Mouse (Mus musculus) heart, postnatal 4 days (tissue): ENCODE results near the gene Arpp19. TPM values are rescaled to one million over a fixed set of nuclear protein-coding genes. Genes with fewer than 3 reads are reported as not detected.

ENCODE experiments used
- DNase-seq: peaks from one replicate; pipeline ENCODE4 v3.0.0; 2021
- total RNA-seq, 2 experiments: library from RNA; stranded (reverse); gene quantifications; 2 replicates each; pipeline ENCODE4 v1.2.3; 2021

The Arpp19 gene
- total RNA-seq, 2 experiments from 2014 or later, result 154 to 179 TPM

GRCm38 (mm10) chr9:75038357-75038688 lies 909 bp downstream of the Arpp19 start:
- DNase-seq, result no peak

- DNase-seq, result no peak
These were observed 3.2 kb downstream of the Arpp19 start for GRCm38 (mm10) chr9:75040566-75040965.

GRCm38 (mm10) chr9:75041840-75042525 lies 4.6 kb downstream of the Arpp19 start:
- DNase-seq, result no peak

GRCm38 (mm10) chr9:75043191-75043590 lies 5.8 kb downstream of the Arpp19 start:
- no peak for DNase-seq

- DNase-seq, result no peak
These were observed 9.7 kb downstream of the Arpp19 start for GRCm38 (mm10) chr9:75047079-75047478.

- DNase-seq, result peak; percentile 15
These were observed 11.7 kb downstream of the Arpp19 start for GRCm38 (mm10) chr9:75049100-75049499.

GRCm38 (mm10) chr9:75050003-75050402 lies 12.6 kb downstream of the Arpp19 start:
- peak; percentile 77 for DNase-seq

GRCm38 (mm10) chr9:75051841-75052240 lies 14.4 kb downstream of the Arpp19 start:
- DNase-seq, result no peak

GRCm38 (mm10) chr9:75055046-75055445 lies 17.6 kb downstream of the Arpp19 start:
- no peak for DNase-seq

GRCm38 (mm10) chr9:75064678-75065331 lies 27.4 kb downstream of the Arpp19 start:
- DNase-seq, result no peak

GRCm38 (mm10) chr9:75070457-75071028 lies 33.1 kb downstream of the Arpp19 start, which contains the start of gene Myo5a:
Gene Myo5a (plus strand): TSS chr9:75071015.
- no peak for DNase-seq

- DNase-seq, result peak; percentile 71
These were observed 33.8 kb downstream of the Arpp19 start for GRCm38 (mm10) chr9:75071029-75071705.

GRCm38 (mm10) chr9:75071706-75072192 lies 34.3 kb downstream of the Arpp19 start:
- DNase-seq, result peak; percentile 18

- no peak for DNase-seq
These were observed 34.9 kb downstream of the Arpp19 start for GRCm38 (mm10) chr9:75072361-75072760.

- DNase-seq, result no peak
These were observed 39.8 kb downstream of the Arpp19 start for GRCm38 (mm10) chr9:75077191-75077590.

GRCm38 (mm10) chr9:75085242-75085824 lies 47.9 kb downstream of the Arpp19 start:
- no peak for DNase-seq

- DNase-seq, result no peak
These were observed 50.4 kb downstream of the Arpp19 start for GRCm38 (mm10) chr9:75087823-75088222.

GRCm38 (mm10) chr9:75089285-75089684 lies 51.9 kb downstream of the Arpp19 start:
- no peak for DNase-seq

- DNase-seq, result no peak
These were observed 54.7 kb downstream of the Arpp19 start for GRCm38 (mm10) chr9:75092134-75092533.

GRCm38 (mm10) chr9:75094762-75095161 lies 57.3 kb downstream of the Arpp19 start:
- DNase-seq, result no peak

GRCm38 (mm10) chr9:75098937-75099336 lies 61.5 kb downstream of the Arpp19 start:
- no peak for DNase-seq

GRCm38 (mm10) chr9:75100157-75100781 lies 62.9 kb downstream of the Arpp19 start:
- DNase-seq, result no peak
